Mouse (Mus musculus) frontal cortex, postnatal 10 days (tissue): ENCODE data around the gene Ak5.
"Not testable (repeated sequence)": the region's sequence is repeated elsewhere in the genome, so short reads cannot be mapped to it uniquely, and the experiment has no call there.

Experiments used
- DNase-seq, 2 experiments: peaks; one replicate each; pipeline ENCODE4 v3.0.0; 2022; ENCODE audit warnings: low spot score in 2 of 2, mixed read lengths in 1 of 2

Gene Ak5

GRCm38 (mm10) chr3:152668239-152668638, at the start of gene Ak5:
Ak5 (minus strand) TSS chr3:152668360.
- DNase-seq, result no peak

DNA sequence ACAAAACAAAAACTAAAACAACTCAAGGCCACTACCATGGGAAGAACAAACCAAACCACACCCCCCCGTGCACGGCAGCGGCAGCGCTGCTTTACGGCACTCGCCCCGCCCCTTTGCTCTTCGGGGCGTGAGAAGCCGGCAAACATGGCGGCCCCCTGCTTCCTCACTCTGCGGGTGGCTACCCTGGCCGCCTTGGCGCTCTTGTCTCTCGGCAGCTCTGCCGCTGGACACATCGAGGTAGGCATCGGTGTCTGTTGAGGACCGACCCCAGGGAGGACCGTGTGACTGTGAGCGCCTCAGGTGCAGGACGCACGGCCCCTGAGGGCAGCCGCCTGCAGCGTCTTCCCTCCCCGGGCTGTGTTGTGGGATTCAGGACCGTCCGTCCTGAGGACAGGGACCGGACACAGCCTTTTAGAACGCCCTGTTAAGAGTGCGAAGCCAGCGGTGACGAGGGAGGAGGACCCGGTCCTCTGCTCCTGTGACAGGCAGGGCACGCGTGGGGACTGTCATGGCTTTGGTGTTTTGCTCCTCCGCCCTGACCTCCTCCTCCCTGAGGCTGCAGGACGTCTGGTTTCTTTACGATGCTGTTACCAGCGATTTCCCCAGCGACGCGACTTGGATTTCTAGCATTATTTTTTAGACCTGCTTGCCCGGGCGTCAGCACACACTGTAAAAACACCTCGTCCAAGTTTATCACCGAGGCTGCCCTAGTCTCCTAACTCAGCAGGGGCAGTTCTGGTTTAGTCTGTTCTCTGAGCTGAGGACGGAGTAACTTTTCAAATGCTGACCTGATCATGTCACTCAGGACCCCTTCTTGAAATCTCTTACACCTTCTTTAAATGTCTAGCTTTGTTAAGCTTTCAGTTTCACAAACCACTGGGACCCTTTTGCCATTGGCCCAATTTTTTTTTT, 46.1 kb upstream of the Ak5 start, which contains the start of gene Pigk:
Gene Pigk (plus strand): TSS at position 110 of the 912 bp plus-strand sequence.
- peak; percentile 77 to 87 for DNase-seq

DNA sequence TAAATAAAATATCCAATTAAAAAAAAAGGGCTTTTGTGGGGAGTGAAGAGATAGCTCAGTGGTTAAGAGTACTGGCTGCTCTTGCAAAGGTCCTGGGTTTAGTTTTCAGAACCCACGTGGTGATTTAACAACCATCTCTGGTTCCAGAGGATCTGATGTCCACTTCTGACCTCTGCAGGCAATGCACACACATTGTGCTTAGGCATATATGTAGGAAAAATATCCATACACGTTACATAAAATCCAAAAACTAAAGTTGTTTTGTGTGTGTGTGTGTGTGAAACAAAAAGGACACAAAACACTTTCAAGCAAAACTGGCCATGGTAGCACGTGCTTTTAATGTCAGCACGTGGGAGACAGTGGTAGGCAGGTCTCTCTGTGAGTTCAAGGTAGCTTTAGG, 44.8 kb upstream of the Ak5 start:
- DNase-seq, result no peak

GRCm38 (mm10) chr3:152709936-152710335, 41.8 kb upstream of the Ak5 start:
- DNase-seq, result no peak

GRCm38 (mm10) chr3:152707321-152707823, 39.2 kb upstream of the Ak5 start:
- DNase-seq, result no peak

DNA sequence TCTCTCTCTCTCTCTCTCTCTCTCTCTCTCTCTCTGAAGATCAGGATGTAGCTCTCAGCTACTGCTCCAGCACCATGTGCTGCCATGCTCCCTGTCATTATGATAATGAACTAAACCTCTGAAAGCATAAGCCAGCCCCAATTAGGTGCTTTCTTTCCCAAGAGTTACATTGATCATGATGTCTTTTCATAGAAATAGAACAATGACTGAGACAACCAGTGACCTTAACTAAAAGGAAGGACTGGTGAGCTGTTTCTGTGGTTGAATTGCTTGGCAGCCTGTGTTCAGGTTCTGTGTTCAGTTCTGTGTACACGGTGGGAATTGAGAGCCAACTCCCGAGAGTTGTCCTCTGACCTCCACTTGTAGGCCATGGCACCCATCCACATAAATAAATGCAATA, 38.7 kb upstream of the Ak5 start:
- no peak for DNase-seq

DNA sequence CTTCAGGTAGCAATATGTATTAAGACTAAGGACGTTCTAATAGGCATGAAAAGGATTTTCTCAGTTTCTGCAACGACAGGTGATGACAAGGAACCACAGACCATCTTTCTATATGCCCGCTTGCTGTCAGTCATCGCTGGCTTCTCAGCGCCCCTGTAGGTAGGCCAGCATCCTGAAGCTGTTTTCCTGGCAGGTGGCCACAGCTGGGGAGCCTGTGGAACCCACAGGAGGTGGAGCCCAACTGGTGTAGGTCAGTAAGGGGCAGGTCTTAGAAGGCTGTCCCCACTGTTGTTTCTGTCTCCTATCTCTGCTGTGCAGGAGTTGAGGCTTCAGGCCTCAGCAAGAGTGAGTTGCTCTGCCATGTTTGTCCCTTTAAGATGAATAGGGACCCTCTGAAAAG, 37.7 kb upstream of the Ak5 start:
- no peak for DNase-seq

DNA sequence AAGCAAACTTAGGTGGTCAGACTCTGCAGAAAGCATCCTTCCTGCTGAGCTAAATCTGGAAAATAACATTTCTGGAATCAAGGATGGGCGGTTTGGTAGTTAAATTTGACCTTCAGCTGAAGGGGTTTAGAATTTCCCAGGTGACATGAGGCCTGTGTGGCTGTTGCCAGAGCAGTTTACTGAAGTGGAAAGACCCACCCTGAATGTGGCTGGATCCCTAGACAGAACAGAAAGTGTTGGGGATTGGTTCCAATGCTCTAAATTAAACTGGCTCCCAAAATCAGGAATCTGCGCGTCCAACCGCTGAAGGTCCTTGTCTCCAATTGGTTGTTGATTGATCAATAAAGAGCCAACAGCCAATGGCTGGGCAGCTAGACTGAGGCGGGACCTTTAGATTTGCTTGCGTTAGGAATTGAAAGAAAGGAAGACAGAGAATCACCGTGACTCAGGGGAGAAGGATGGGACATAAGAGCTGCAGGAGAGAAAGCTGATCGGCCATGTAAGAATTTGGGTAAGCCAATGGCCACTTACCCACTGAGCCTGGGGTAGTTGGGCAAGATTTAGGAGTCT, 34.2 kb upstream of the Ak5 start:
- DNase-seq, result no peak

DNA sequence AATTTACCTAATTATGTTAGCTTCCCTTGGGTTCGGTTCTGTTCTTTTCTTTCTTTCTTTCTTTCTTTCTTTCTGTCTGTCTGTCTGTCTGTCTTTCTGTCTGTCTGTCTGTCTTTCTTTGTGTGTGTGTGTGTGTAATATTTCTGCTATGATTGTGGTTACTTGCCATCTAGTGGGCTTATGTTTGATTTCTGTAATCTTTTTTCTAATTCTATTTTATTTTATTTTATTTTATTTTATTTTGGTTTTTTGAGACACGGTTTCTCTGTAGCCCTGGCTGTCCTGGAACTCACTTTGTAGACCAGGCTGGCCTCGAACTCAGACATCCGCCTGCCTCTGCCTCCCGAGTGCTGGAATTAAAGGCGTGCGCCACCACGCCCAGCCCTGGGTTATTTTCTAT, 33.4 kb upstream of the Ak5 start:
- DNase-seq, result not testable (repeated sequence)

DNA sequence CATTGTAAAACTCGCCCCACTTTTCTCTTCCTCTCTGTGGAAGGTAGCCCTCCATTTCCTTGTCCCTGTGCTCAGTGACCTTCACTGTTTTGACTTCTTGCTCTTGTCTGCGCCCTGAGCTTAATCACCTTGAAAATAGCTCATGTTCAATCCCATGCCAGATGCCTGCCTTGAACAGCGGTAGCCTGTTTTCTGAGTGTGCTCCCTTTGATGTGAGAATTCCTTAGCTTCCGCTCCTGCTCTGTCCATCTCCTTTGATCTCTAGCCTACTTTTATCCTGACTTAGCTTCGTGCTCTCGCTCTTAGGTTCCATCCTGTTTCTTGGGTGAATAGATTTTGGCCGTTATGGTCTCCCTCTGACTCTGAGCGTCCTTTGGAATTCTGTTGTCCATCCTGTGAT, 31.1 kb upstream of the Ak5 start:
- no peak for DNase-seq

DNA sequence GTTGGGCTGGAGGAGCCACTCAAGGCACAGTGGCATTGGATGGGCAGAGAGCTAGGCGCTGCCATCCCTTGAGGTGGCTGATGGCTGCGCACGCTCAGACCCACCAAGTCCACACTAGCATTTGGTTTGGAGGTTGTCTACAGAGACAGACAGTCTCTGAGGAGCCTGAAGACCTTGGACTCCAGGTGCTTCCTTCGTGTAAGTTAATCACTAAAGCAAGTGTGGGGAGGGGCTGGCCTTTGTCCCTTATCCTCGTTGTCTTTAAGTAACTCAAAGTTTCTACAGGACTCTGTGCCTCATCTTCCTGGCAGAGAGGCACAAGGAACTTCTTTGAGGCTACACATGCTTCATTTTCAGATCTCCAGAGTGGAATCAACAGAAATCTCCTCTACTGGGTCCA, 29.9 kb upstream of the Ak5 start:
- no peak for DNase-seq

DNA sequence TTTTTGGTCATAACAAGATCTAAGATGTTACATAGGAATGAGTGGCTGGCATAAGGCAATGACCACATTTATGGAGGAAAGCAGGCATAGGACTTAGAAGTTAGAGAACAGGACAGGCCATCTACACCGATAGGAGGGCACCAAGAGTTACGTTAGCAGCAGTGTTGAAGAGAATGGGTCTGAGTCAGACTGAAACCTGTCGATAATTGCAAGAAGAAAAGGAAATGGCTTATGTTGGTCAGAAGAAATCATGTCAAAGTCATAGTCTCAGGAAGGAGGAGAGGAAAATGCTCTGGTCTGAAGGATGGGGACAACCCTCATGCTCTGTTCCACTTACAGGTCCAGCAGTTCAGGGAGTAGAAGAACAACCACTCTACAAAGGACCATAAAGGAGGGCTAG, 26.8 kb upstream of the Ak5 start:
- DNase-seq, result no peak

DNA sequence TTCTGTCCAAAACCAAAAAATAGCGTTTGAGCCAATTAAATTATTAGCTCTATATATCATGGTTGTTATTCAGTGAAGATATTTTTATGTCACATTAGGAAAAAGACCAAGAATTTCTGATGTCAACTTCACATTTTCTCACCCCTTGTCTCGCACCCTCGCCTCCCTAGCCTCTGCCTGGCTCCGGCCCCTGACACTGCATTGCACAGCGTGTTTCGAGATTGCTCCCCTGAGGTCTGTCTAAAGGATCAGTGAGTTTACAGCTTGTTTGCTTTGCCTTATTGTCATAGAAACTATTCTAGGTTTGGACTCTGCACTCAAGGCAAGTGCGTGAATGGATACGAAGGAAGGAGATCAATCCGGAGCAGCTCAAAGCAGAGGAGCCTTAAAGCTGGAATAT, 20.9 kb upstream of the Ak5 start:
- DNase-seq, result no peak

- DNase-seq, result no peak
Observed at GRCm38 (mm10) chr3:152688532-152688931, 20.4 kb upstream of the Ak5 start.

DNA sequence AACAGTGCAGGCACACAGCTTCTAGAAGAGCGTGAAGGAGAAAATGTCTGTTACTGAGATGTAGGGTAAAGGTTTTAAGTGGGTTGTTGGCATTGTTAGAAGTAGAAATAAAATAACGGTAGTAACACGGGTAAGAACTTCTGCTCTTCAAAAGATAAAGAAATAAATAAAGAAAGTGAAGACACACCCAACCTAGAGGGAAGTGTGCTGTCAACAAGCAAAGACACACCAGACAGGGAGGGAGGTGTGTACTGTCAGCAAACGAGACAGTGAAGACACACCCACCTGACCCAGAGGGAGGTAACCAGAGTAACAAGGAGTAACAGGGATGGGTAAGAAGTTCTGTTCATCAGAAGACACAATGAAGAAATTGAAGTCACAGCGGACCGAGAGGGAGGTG, 6.5 kb upstream of the Ak5 start:
- DNase-seq, result no peak

DNA sequence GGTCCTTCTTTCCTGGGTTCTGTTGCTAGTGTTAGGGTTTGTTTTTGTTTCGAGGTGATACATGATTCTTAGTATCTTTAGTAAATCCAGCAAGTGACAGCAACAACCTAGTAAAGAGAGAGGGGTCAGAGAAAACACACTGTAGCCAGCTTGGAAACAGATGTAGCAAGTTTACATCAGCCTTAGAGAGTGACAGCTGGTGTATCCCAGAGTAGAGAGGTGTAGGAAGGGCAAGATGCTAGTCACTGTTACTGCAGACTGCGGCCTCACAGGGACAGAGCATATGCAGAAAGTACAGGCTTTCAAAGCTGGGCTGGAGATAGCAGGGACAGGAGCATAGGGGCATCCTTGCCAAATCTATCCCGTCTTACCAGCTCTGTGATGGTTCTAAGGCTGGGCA, 1.6 kb upstream of the Ak5 start:
- no peak for DNase-seq

GRCm38 (mm10) chr3:152668793-152669192, 633 bp upstream of the Ak5 start:
- no peak for DNase-seq

- peak; percentile 42 to 64 for DNase-seq
Observed at GRCm38 (mm10) chr3:152667356-152668211, 576 bp downstream of the Ak5 start.

- peak in 1 of 2 experiments; percentile 28 for DNase-seq
Observed at GRCm38 (mm10) chr3:152666991-152667355, 1.2 kb downstream of the Ak5 start.

- no peak for DNase-seq
Observed at GRCm38 (mm10) chr3:152658592-152658991, 9.6 kb downstream of the Ak5 start.

DNA sequence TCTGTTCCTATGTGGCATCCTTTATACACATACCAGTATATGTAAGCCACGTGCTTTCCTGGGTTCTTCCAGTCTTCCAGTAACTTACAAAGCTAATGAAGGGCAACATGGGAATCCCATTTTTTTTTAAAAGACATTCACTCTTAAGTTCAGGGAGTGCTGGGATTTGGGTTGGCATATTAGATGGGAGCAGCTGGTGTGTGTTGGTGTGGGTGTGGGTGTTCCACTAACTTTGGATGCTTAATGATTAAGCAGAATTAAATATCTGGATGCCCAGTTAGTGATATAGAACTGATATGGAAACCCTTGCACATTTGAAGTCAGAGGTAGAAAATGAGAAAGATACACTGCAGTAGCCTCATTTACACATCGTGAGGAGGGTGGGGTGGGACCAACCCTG, 16.2 kb downstream of the Ak5 start:
- no peak for DNase-seq

- no peak for DNase-seq
Observed at GRCm38 (mm10) chr3:152644610-152645009, 23.6 kb downstream of the Ak5 start.
